Mouse (Mus musculus) MEL (cell line): ENCODE measurements around the gene Enkur. TPM values are rescaled to one million over a fixed set of nuclear protein-coding genes. Genes with fewer than 3 reads are reported as not detected.

ENCODE experiments used
- DNase-seq: peaks from one replicate; pipeline ENCODE4 v3.0.0; 2011; ENCODE audit warnings: low read depth, low spot score
- H3K27ac ChIP-seq: 2 replicates; pipeline ENCODE4 v1.5.1; 2012; ENCODE audit warnings: low read depth, mild to moderate bottlenecking, control low read depth, low read length, moderate library complexity; ENCODE audit not compliant: control insufficient read depth
- H3K27me3 ChIP-seq, 2 experiments: fragments of 150-350 bp in 1 of 2; sonication (generic) in 1 of 2; 2 replicates each; pipeline ENCODE4 v1.6.1; 2012; ENCODE audit warnings: low read length in 2 of 2, mild to moderate bottlenecking in 2 of 2, improper control_type of control experiment in 1 of 2, moderate library complexity in 1 of 2; ENCODE audit not compliant: insufficient read depth in 2 of 2, control insufficient read depth in 1 of 2
- H3K36me3 ChIP-seq, 2 experiments: 2 replicates each; pipeline ENCODE4 v1.6.1; 2012 to 2014; ENCODE audit warnings: low read length in 2 of 2, improper control_type of control experiment in 1 of 2, inconsistent platforms in 1 of 2, mild to moderate bottlenecking in 1 of 2; ENCODE audit not compliant: insufficient read depth in 2 of 2, control insufficient read depth in 1 of 2
- H3K4me1 ChIP-seq, 2 experiments: fragments of 150-350 bp in 1 of 2; sonication (generic) in 1 of 2; 2 replicates each; pipeline ENCODE4 v1.6.1; 2012; ENCODE audit warnings: low read length in 2 of 2, improper control_type of control experiment in 1 of 2, mild to moderate bottlenecking in 1 of 2; ENCODE audit not compliant: insufficient read depth in 2 of 2, control insufficient read depth in 1 of 2
- H3K4me3 ChIP-seq, 2 experiments: fragments of 150-350 bp in 1 of 2; sonication (generic) in 1 of 2; 2 replicates each; pipeline ENCODE4 v1.5.1; 2012; ENCODE audit warnings: low read depth in 2 of 2, low read length in 2 of 2, mild to moderate bottlenecking in 2 of 2, moderate library complexity in 2 of 2, control low read depth in 1 of 2, improper control_type of control experiment in 1 of 2; ENCODE audit not compliant: control insufficient read depth in 1 of 2, insufficient read depth in 1 of 2
- H3K79me2 ChIP-seq: 2 replicates; pipeline ENCODE4 v1.6.1; 2012; ENCODE audit warnings: mild to moderate bottlenecking, low read length, moderate library complexity; ENCODE audit not compliant: control insufficient read depth, poor library complexity, insufficient read depth
- H3K9ac ChIP-seq: 2 replicates; pipeline ENCODE4 v1.6.1; 2012; ENCODE audit warnings: low read depth, mild to moderate bottlenecking, control low read depth, low read length, moderate library complexity; ENCODE audit not compliant: control insufficient read depth, poor library complexity, severe bottlenecking
- H3K9me3 ChIP-seq: fragments of 150-350 bp; sonication (generic); replicated peaks from 2 replicates; pipeline ENCODE4 v1.6.1; 2012; ENCODE audit warnings: mild to moderate bottlenecking, low read length, improper control_type of control experiment, moderate library complexity; ENCODE audit not compliant: insufficient read depth
- CHD1 ChIP-seq: IDR thresholded peaks from 2 replicates; pipeline ENCODE4 v1.6.1; 2012; ENCODE audit warnings: low read depth, mild to moderate bottlenecking, inconsistent platforms, low read length, improper control_type of control experiment
- CHD2 ChIP-seq: IDR thresholded peaks from 2 replicates; pipeline ENCODE4 v1.6.1; 2011; ENCODE audit warnings: low read length, improper control_type of control experiment
- CTCF ChIP-seq, 3 experiments: IDR thresholded peaks in 2 of 3; conservative IDR thresholded peaks in 1 of 3; 2 replicates each; pipeline ENCODE4 v1.5.1; 2011 to 2012; ENCODE audit warnings: low read length in 3 of 3, low read depth in 2 of 3, mild to moderate bottlenecking in 2 of 3, improper control_type of control experiment in 1 of 3, inconsistent platforms in 1 of 3, mixed read lengths in 1 of 3, moderate library complexity in 1 of 3; ENCODE audit not compliant: control insufficient read depth in 1 of 3, insufficient read depth in 1 of 3, poor library complexity in 1 of 3, severe bottlenecking in 1 of 3
- E2F4 ChIP-seq: IDR thresholded peaks from 2 replicates; pipeline ENCODE4 v1.6.1; 2011; ENCODE audit warnings: low read depth, low read length, improper control_type of control experiment, borderline replicate concordance
- EP300 ChIP-seq, 2 experiments: IDR thresholded peaks; 2 replicates each; pipeline ENCODE4 v1.6.1; 2011; ENCODE audit warnings: improper control_type of control experiment in 2 of 2, low read length in 2 of 2, low read depth in 1 of 2, mild to moderate bottlenecking in 1 of 2
- ETS1 ChIP-seq: IDR thresholded peaks from 2 replicates; pipeline ENCODE4 v1.6.1; 2012; ENCODE audit warnings: low read depth, mild to moderate bottlenecking, inconsistent platforms, low read length, improper control_type of control experiment, moderate library complexity
- GABPA ChIP-seq: IDR thresholded peaks from 2 replicates; pipeline ENCODE4 v1.6.1; 2012; ENCODE audit warnings: low read depth, mild to moderate bottlenecking, inconsistent platforms, low read length, improper control_type of control experiment, moderate library complexity
- GATA1 ChIP-seq: IDR thresholded peaks from 2 replicates; pipeline ENCODE4 v1.6.1; 2011; ENCODE audit warnings: low read depth, low read length, improper control_type of control experiment
- HCFC1 ChIP-seq: IDR thresholded peaks from 2 replicates; pipeline ENCODE4 v1.6.1; 2012; ENCODE audit warnings: low read depth, mild to moderate bottlenecking, inconsistent platforms, low read length, improper control_type of control experiment, moderate library complexity
- KAT2A ChIP-seq: conservative IDR thresholded peaks from 2 replicates; pipeline ENCODE4 v1.6.1; 2012; ENCODE audit warnings: low read depth, low read length, improper control_type of control experiment, inconsistent platforms
- MAZ ChIP-seq: IDR thresholded peaks from 2 replicates; pipeline ENCODE4 v1.6.1; 2012; ENCODE audit warnings: low read depth, mild to moderate bottlenecking, inconsistent platforms, low read length, improper control_type of control experiment
- MYB ChIP-seq: IDR thresholded peaks from 2 replicates; pipeline ENCODE4 v1.6.1; 2011; ENCODE audit warnings: mild to moderate bottlenecking, low read depth, low read length, improper control_type of control experiment
- MYC ChIP-seq: IDR thresholded peaks from 2 replicates; pipeline ENCODE4 v1.6.1; 2011; ENCODE audit warnings: low read depth, mild to moderate bottlenecking, low read length, improper control_type of control experiment, moderate library complexity
- NELFE ChIP-seq: IDR thresholded peaks from 2 replicates; pipeline ENCODE4 v1.6.1; 2011; ENCODE audit warnings: low read depth, low read length, improper control_type of control experiment
- POLR2AphosphoS2 ChIP-seq: IDR thresholded peaks from 2 replicates; pipeline ENCODE4 v1.6.1; 2011; ENCODE audit warnings: low read length, improper control_type of control experiment
- POLR2AphosphoS5 ChIP-seq: IDR thresholded peaks from 2 replicates; pipeline ENCODE4 v1.6.1; 2012; ENCODE audit warnings: low read depth, borderline replicate concordance, mild to moderate bottlenecking, inconsistent platforms, low read length, moderate library complexity, mixed read lengths
- RAD21 ChIP-seq: IDR thresholded peaks from 2 replicates; pipeline ENCODE4 v1.6.1; 2011; ENCODE audit warnings: mild to moderate bottlenecking, low read depth, low read length, improper control_type of control experiment
- RCOR1 ChIP-seq: IDR thresholded peaks from 2 replicates; pipeline ENCODE4 v1.6.1; 2012; ENCODE audit warnings: low read depth, mild to moderate bottlenecking, inconsistent platforms, low read length, improper control_type of control experiment
- SIN3A ChIP-seq: IDR thresholded peaks from 2 replicates; pipeline ENCODE4 v1.6.1; 2012; ENCODE audit warnings: low read length, improper control_type of control experiment, inconsistent platforms
- SMC3 ChIP-seq: IDR thresholded peaks from 2 replicates; pipeline ENCODE4 v1.6.1; 2011; ENCODE audit warnings: low read depth, low read length, improper control_type of control experiment
- USF1 ChIP-seq: IDR thresholded peaks from 2 replicates; pipeline ENCODE4 v1.6.1; 2014; ENCODE audit warnings: low read depth, mild to moderate bottlenecking, inconsistent platforms, low read length, improper control_type of control experiment, moderate library complexity
- USF2 ChIP-seq, 2 experiments: IDR thresholded peaks; 2 replicates each; pipeline ENCODE4 v1.6.1; 2011 to 2012; ENCODE audit warnings: improper control_type of control experiment in 2 of 2, low read length in 2 of 2, borderline replicate concordance in 1 of 2, inconsistent platforms in 1 of 2, low read depth in 1 of 2, mild to moderate bottlenecking in 1 of 2; ENCODE audit not compliant: insufficient read depth in 1 of 2
- ZMIZ1 ChIP-seq: IDR thresholded peaks from 2 replicates; pipeline ENCODE4 v1.6.1; 2012; ENCODE audit warnings: low read depth, mild to moderate bottlenecking, inconsistent platforms, low read length, improper control_type of control experiment, moderate library complexity
- ZNF384 ChIP-seq: IDR thresholded peaks from 2 replicates; pipeline ENCODE4 v1.6.1; 2012; ENCODE audit warnings: low read depth, mild to moderate bottlenecking, inconsistent platforms, low read length, improper control_type of control experiment
- polyA plus RNA-seq, 2 experiments: library from polyadenylated mRNA; stranded (reverse) in 1 of 2; unstranded in 1 of 2; fragments of >175 nt in 1 of 2; fragments of >200 nt in 1 of 2; gene quantifications; 2 replicates each; pipeline versions ENCODE4 v1.2.1 to v1.2.4; 2012; ENCODE audit warnings: low replicate concordance in 2 of 2, low read depth in 1 of 2; ENCODE audit not compliant: insufficient read length in 2 of 2, insufficient read depth in 1 of 2, missing spikeins in 1 of 2
- total RNA-seq: library from RNA; depleted of rRNA; stranded (reverse); fragments of 300-350 nt; gene quantifications from 2 replicates; pipeline ENCODE4 v1.2.3, GENCODE M21; 2012

Enkur gene
- total and polyA plus RNA-seq, 3 experiments = not detected

DNA sequence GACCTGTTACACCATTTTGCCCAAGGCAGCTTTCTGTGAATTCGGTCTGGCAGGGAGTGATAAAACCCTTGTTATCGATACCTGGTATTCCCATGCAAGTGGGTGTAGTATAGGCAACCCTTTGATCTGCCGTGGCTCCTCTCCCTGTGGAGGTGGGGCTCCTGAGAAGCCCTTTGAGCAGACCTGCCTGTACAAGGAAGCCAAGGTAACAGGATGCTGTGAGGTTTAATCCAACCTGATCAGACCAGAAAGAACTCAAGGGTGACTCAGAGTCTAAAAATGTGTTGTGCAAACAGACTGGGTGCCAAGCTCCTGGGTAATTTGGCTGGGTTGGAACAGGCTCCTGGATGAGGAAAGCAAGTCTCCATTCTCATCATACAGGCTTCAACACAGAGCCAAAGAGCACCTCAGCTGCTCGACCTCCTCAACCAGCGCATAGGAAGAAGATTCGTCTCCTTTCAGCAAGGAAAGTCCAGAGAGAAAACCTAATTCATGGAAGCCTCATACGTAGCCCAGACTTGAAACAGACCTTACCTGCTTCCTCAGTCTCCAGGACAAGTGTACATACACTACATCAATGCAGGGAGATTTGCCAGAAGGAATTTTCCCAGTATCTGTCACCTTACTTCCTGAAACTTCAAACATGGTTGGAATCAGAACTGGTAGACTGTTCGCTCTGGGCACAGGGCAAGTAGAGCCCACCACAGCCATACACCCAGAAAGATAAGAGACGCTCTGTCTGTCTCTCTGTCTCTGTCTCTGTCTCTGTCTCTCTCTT, 29.9 kb upstream of the Enkur start:
- no peaks in the 10 kb centered on the region for H3K9me3 ChIP-seq
- H3K79me2 ChIP-seq = no peaks in the 10 kb centered on the region
- no peak overlapping the region for H3K27ac ChIP-seq
- no peaks in the 10 kb centered on the region for H3K4me1 ChIP-seq
- no peak for DNase-seq
- no peaks in the 10 kb centered on the region for H3K36me3 ChIP-seq
- no peaks in the 10 kb centered on the region for H3K27me3 ChIP-seq
- H3K9ac ChIP-seq = no peak overlapping the region
- no peak for TF ChIP-seq RCOR1
- no peak for TF ChIP-seq CTCF (IDR thresholded peaks at IDR 0.05 in 2 of 3, conservative IDR thresholded peaks at IDR 0.05 in 1 of 3; ENCODE audit: control insufficient read depth in 1 of 3, insufficient read depth in 1 of 3, low read depth in 2 of 3, low read length in 3 of 3, poor library complexity in 1 of 3, severe bottlenecking in 1 of 3)
- no peak for TF ChIP-seq RAD21
- no peak for TF ChIP-seq USF2 (IDR thresholded peaks at IDR 0.05; ENCODE audit: borderline replicate concordance in 1 of 2, insufficient read depth in 1 of 2, low read depth in 1 of 2, low read length in 2 of 2)
- no peak for TF ChIP-seq MYC
- no peak for TF ChIP-seq EP300 (IDR thresholded peaks at IDR 0.05; ENCODE audit: low read depth in 1 of 2, low read length in 2 of 2)
- no peak for TF ChIP-seq POLR2AphosphoS5
- TF ChIP-seq SIN3A = no peak
- TF ChIP-seq ZNF384 = no peak
- TF ChIP-seq CHD1 = no peak
- H3K4me3 ChIP-seq = no peak overlapping the region

GRCm38 (mm10) chr2:21231147-21231546, 26.0 kb upstream of the Enkur start:
- TF ChIP-seq NELFE = no peak
- no peak for TF ChIP-seq HCFC1
- no peak for TF ChIP-seq EP300 (IDR thresholded peaks at IDR 0.05; ENCODE audit: low read depth in 1 of 2, low read length in 2 of 2)
- no peak for TF ChIP-seq MYB
- TF ChIP-seq ZNF384 = no peak
- no peak for TF ChIP-seq E2F4
- no peak for TF ChIP-seq POLR2AphosphoS2
- no peak for TF ChIP-seq GABPA
- no peak for TF ChIP-seq CHD2
- TF ChIP-seq ETS1 = no peak
- TF ChIP-seq SMC3 = no peak
- no peak for TF ChIP-seq SIN3A
- no peak for TF ChIP-seq KAT2A
- TF ChIP-seq ZMIZ1 = no peak
- no peak for TF ChIP-seq RAD21
- no peak for TF ChIP-seq GATA1
- TF ChIP-seq USF1 = no peak
- TF ChIP-seq MAZ = no peak
- Histone ChIP-seq H3K36me3 (no peaks in the 10 kb centered on the region), H3K79me2 (no peaks in the 10 kb centered on the region), H3K9me3 (no peaks in the 10 kb centered on the region), H3K4me1 (no peaks in the 10 kb centered on the region), H3K4me3 (no peak overlapping the region), H3K9ac (no peak overlapping the region), H3K27me3 (no peaks in the 10 kb centered on the region), H3K27ac (no peak overlapping the region)
- no peak for DNase-seq
